Mouse (Mus musculus): ENCODE data around the gene Rdx. TPM values are rescaled to one million over a fixed set of nuclear protein-coding genes. Genes with fewer than 3 reads are reported as not detected.

Gene Rdx
- polyA plus RNA-seq, 2 experiments, result 73.9 to 146 TPM

GRCm38 (mm10) chr9:52012781-52013436, 34.1 kb upstream of the Rdx start:
- ATAC-seq (ENCODE audit: low FRiP score, low read depth), result no peak
- H3K4me1 ChIP-seq (ENCODE audit: control insufficient read depth, insufficient read depth, low read length), result no peaks in the 10 kb centered on the region
- WGBS, result 84% methylated on average over 5 of the region's 5 CpGs
- H3K36me3 ChIP-seq (ENCODE audit: control insufficient read depth, insufficient read depth, low read length), result no peaks in the 10 kb centered on the region
- no peak overlapping the region for H3K4me3 ChIP-seq (replicated peaks; ENCODE audit: low read length)
- H3K9ac ChIP-seq (ENCODE audit: low read depth, low read length, severe bottlenecking), result no peak overlapping the region
- no peak overlapping the region for H3K4me2 ChIP-seq (replicated peaks; ENCODE audit: low read depth, low read length, severe bottlenecking)
- no peaks in the 10 kb centered on the region for H3K9me3 ChIP-seq (ENCODE audit: control insufficient read depth, low read length)
- TF ChIP-seq POLR2A (IDR thresholded peaks at IDR 0.05; ENCODE audit: borderline replicate concordance, extremely low read depth, insufficient read depth, insufficient read length), result no peak
- H3K27ac ChIP-seq (replicated peaks; ENCODE audit: low read depth, low read length), result no peak overlapping the region
- no peaks in the 10 kb centered on the region for H3K27me3 ChIP-seq (ENCODE audit: control insufficient read depth, insufficient read depth, low read length)
- DNase-seq (ENCODE audit: low spot score), result no peak

- 69% methylated on average over 5 of the region's 5 CpGs for WGBS
- Histone ChIP-seq H3K4me2 (replicated peaks; ENCODE audit: low read depth, low read length, severe bottlenecking) (no peak overlapping the region), H3K9me3 (ENCODE audit: control insufficient read depth, low read length) (no peaks in the 10 kb centered on the region), H3K27me3 (ENCODE audit: control insufficient read depth, insufficient read depth, low read length) (no peaks in the 10 kb centered on the region), H3K9ac (ENCODE audit: low read depth, low read length, severe bottlenecking) (no peak overlapping the region), H3K27ac (replicated peaks; ENCODE audit: low read depth, low read length) (no peak overlapping the region), H3K4me3 (replicated peaks; ENCODE audit: low read length) (no peak overlapping the region), H3K4me1 (ENCODE audit: control insufficient read depth, insufficient read depth, low read length) (no peaks in the 10 kb centered on the region), H3K36me3 (ENCODE audit: control insufficient read depth, insufficient read depth, low read length) (no peaks in the 10 kb centered on the region)
- no peak for DNase-seq (ENCODE audit: low spot score)
- no peak for ATAC-seq (ENCODE audit: low FRiP score, low read depth)
- TF ChIP-seq POLR2A (IDR thresholded peaks at IDR 0.05; ENCODE audit: borderline replicate concordance, extremely low read depth, insufficient read depth, insufficient read length), result no peak
Measured at GRCm38 (mm10) chr9:52013900-52014455, 33.0 kb upstream of the Rdx start.

GRCm38 (mm10) chr9:52017091-52017490, 29.9 kb upstream of the Rdx start:
- ATAC-seq (ENCODE audit: low FRiP score, low read depth), result no peak
- no peak overlapping the region for H3K27ac ChIP-seq (replicated peaks; ENCODE audit: low read depth, low read length)

GRCm38 (mm10) chr9:52017824-52018223, 29.1 kb upstream of the Rdx start:
- DNase-seq (ENCODE audit: low spot score) (no peak), ATAC-seq (ENCODE audit: low FRiP score, low read depth) (no peak)
- no peak overlapping the region for H3K27ac ChIP-seq (replicated peaks; ENCODE audit: low read depth, low read length)
- H3K4me1 ChIP-seq (ENCODE audit: control insufficient read depth, insufficient read depth, low read length), result no peaks in the 10 kb centered on the region
- H3K4me2 ChIP-seq (replicated peaks; ENCODE audit: low read depth, low read length, severe bottlenecking), result no peak overlapping the region
- TF ChIP-seq POLR2A (IDR thresholded peaks at IDR 0.05; ENCODE audit: borderline replicate concordance, extremely low read depth, insufficient read depth, insufficient read length), result no peak
- no peaks in the 10 kb centered on the region for H3K9me3 ChIP-seq (ENCODE audit: control insufficient read depth, low read length)
- H3K27me3 ChIP-seq (ENCODE audit: control insufficient read depth, insufficient read depth, low read length), result no peaks in the 10 kb centered on the region
- H3K4me3 ChIP-seq (replicated peaks; ENCODE audit: low read length), result no peak overlapping the region
- H3K36me3 ChIP-seq (ENCODE audit: control insufficient read depth, insufficient read depth, low read length), result no peaks in the 10 kb centered on the region
- H3K9ac ChIP-seq (ENCODE audit: low read depth, low read length, severe bottlenecking), result no peak overlapping the region
- WGBS, result 63% methylated on average over 2 of the region's 2 CpGs

More at GRCm38 (mm10) chr9:52017091-52017490, 29.9 kb upstream of the Rdx start:
- Histone ChIP-seq H3K27me3 (ENCODE audit: control insufficient read depth, insufficient read depth, low read length) (no peaks in the 10 kb centered on the region), H3K9me3 (ENCODE audit: control insufficient read depth, low read length) (no peaks in the 10 kb centered on the region), H3K4me3 (replicated peaks; ENCODE audit: low read length) (no peak overlapping the region), H3K9ac (ENCODE audit: low read depth, low read length, severe bottlenecking) (no peak overlapping the region), H3K4me2 (replicated peaks; ENCODE audit: low read depth, low read length, severe bottlenecking) (no peak overlapping the region), H3K36me3 (ENCODE audit: control insufficient read depth, insufficient read depth, low read length) (no peaks in the 10 kb centered on the region), H3K4me1 (ENCODE audit: control insufficient read depth, insufficient read depth, low read length) (no peaks in the 10 kb centered on the region)
- no peak for DNase-seq (ENCODE audit: low spot score)
- no peak for TF ChIP-seq POLR2A (IDR thresholded peaks at IDR 0.05; ENCODE audit: borderline replicate concordance, extremely low read depth, insufficient read depth, insufficient read length)
- WGBS, result 80% methylated on average over 3 of the region's 3 CpGs

- DNase-seq (ENCODE audit: low spot score), result no peak
- Histone ChIP-seq H3K36me3 (ENCODE audit: control insufficient read depth, insufficient read depth, low read length) (no peaks in the 10 kb centered on the region), H3K27me3 (ENCODE audit: control insufficient read depth, insufficient read depth, low read length) (no peaks in the 10 kb centered on the region), H3K4me1 (ENCODE audit: control insufficient read depth, insufficient read depth, low read length) (no peaks in the 10 kb centered on the region), H3K27ac (replicated peaks; ENCODE audit: low read depth, low read length) (no peak overlapping the region), H3K9me3 (ENCODE audit: control insufficient read depth, low read length) (no peaks in the 10 kb centered on the region), H3K9ac (ENCODE audit: low read depth, low read length, severe bottlenecking) (no peak overlapping the region), H3K4me3 (replicated peaks; ENCODE audit: low read length) (no peak overlapping the region), H3K4me2 (replicated peaks; ENCODE audit: low read depth, low read length, severe bottlenecking) (no peak overlapping the region)
- WGBS, result 86% methylated on average over 1 of the region's 1 CpGs
- ATAC-seq (ENCODE audit: low FRiP score, low read depth), result no peak
- no peak for TF ChIP-seq POLR2A (IDR thresholded peaks at IDR 0.05; ENCODE audit: borderline replicate concordance, extremely low read depth, insufficient read depth, insufficient read length)
Measured at GRCm38 (mm10) chr9:52018505-52018904, 28.5 kb upstream of the Rdx start.

Measured in limb, embryonic 14.5 days (tissue).